8 mouse cellular contexts compared by ENCODE assay signal in the genomic region with DNA sequence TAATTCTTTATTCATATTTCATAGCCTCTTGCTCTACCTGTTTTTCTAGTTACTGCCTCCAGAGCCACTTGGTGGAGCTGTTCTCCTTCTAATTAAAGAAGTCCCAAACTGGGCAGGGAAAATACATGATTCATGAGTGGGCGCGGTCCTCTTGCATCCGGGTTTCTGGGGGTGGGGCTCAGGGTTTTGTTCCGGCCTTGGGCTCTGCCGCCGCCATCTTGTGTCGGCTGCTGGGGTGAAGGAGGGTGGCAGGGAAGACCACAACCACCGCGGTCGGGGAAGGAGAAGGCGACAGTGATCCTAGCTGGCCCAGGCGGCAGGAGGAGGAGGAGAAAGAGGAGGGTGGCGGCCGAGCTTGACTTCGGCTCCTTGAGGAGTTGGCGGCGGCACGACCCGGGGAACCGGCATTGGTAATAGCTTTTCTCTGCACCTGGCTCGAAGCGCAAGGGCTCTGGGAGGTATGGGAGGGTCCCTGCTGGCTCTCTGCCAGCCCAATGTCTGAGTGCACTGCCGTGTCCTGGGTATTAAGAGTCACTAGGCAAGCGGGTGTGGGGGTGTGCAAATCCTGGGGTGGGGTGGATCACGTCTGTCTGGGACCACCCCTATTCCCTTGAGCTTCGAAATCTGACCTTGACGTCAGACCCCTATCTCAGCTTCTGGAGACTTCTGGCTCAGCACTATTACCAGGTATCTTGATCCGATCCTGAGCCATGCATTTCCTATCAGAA. TPM values are rescaled to one million over a fixed set of nuclear protein-coding genes. Genes with fewer than 3 reads are reported as not detected.
DNase-seq lines count a peak whose midpoint lies in the region; ATAC-seq lines count a peak whose summit lies in the region.

No protein-coding gene starts in this region.

- no peaks in the 10 kb centered on the region for H3K27me3 ChIP-seq in hindbrain, embryonic 12.5 days

- 0 out of 2 replicates have a peak, but pooled peaks cover 4% of the 10 kb centered on the region for H3K36me3 ChIP-seq in hindbrain, embryonic 12.5 days

- WGBS in hindbrain, embryonic 12.5 days = 18% methylated on average over 26 of the region's 28 CpGs

- peak overlapping the region; percentile 54 for H3K4me3 ChIP-seq in hindbrain, embryonic 12.5 days

- H3K4me2 ChIP-seq in hindbrain, embryonic 12.5 days (replicated peaks) = peak overlapping the region; percentile 48

- peak overlapping the region; percentile 82 for H3K27ac ChIP-seq in hindbrain, embryonic 12.5 days

- H3K4me1 ChIP-seq in hindbrain, embryonic 12.5 days = peaks cover 12% of the 10 kb centered on the region; the same call in 1 of the 2 replicates

- DNase-seq in Muller cell, postnatal 12 days (ENCODE audit: inconsistent ontology term) = peak; percentile 89
- DNase-seq in cerebellum, adult 9-11 months = peak; percentile 89
- peak; percentile 86 to 87 for DNase-seq in frontal cortex, adult 2 months (ENCODE audit: extremely low spot score in 1 of 2, low spot score in 1 of 2)
- peak; percentile 67 to 91 for DNase-seq in layer of hippocampus, postnatal 14 days (ENCODE audit: low spot score in 2 of 2)
- DNase-seq in lung, postnatal 14 days = peak; percentile 86
- peak; percentile 79 for DNase-seq in retina, adult 2 months (ENCODE audit: low read depth, low spot score)
- peak; percentile 78 to 85 for DNase-seq in thymus, postnatal 36 days

- peak; percentile 87 for ATAC-seq in hindbrain, embryonic 12.5 days (ENCODE audit: low FRiP score)

- no peaks in the 10 kb centered on the region for H3K9me3 ChIP-seq in hindbrain, embryonic 12.5 days (replicated peaks)

- H3K9ac ChIP-seq in hindbrain, embryonic 12.5 days = peak overlapping the region; percentile 73

RNA-seq across cellular contexts. Expression of gene Uba1, which starts 4.8 kb away (rescaled TPM):
- 253 and 262 TPM in 2 replicates for polyA plus RNA-seq in frontal cortex, adult 2 months (2012; rRNA removed)
- polyA plus RNA-seq in hindbrain, embryonic 12.5 days (2016; fragmentation: Nextera tagmentation; extraction: Ambion mirVana) = 369 and 378 TPM in 2 replicates
- total RNA-seq in layer of hippocampus, postnatal 14 days (2021) = 100 to 1,000 TPM; 380 to 412 TPM

RNA-seq across cellular contexts. Expression of gene Cdk16, which starts 24.9 kb away (rescaled TPM):
- polyA plus RNA-seq in frontal cortex, adult 2 months (2012; rRNA removed) = 394 and 422 TPM in 2 replicates
- polyA plus RNA-seq in hindbrain, embryonic 12.5 days (2016; fragmentation: Nextera tagmentation; extraction: Ambion mirVana) = 159 and 160 TPM in 2 replicates
- total RNA-seq in layer of hippocampus, postnatal 14 days (2021) = 100 to 1,000 TPM; 292 to 294 TPM

RNA-seq across cellular contexts. Expression of gene Usp11, which starts 40.8 kb away (rescaled TPM):
- polyA plus RNA-seq in frontal cortex, adult 2 months (2012; rRNA removed) = 107 and 128 TPM in 2 replicates
- 87.9 and 88.7 TPM in 2 replicates for polyA plus RNA-seq in hindbrain, embryonic 12.5 days (2016; fragmentation: Nextera tagmentation; extraction: Ambion mirVana)
- total RNA-seq in layer of hippocampus, postnatal 14 days (2021) = 10 to 100 TPM; 81.9 to 82.7 TPM

RNA-seq across cellular contexts. Expression of gene Ndufb11, which starts 45.5 kb away (rescaled TPM):
- 182 and 196 TPM in 2 replicates for polyA plus RNA-seq in frontal cortex, adult 2 months (2012; rRNA removed)
- polyA plus RNA-seq in hindbrain, embryonic 12.5 days (2016; fragmentation: Nextera tagmentation; extraction: Ambion mirVana) = 192 and 201 TPM in 2 replicates
- 100 to 1,000 TPM; 169 to 189 TPM for total RNA-seq in layer of hippocampus, postnatal 14 days (2021)

RNA-seq across cellular contexts. Expression of gene Rbm10, which starts 45.6 kb away (rescaled TPM):
- polyA plus RNA-seq in frontal cortex, adult 2 months (2012; rRNA removed) = 56.0 and 58.4 TPM in 2 replicates
- 74.4 and 74.9 TPM in 2 replicates for polyA plus RNA-seq in hindbrain, embryonic 12.5 days (2016; fragmentation: Nextera tagmentation; extraction: Ambion mirVana)
- 10 to 100 TPM; 38.5 to 41.7 TPM for total RNA-seq in layer of hippocampus, postnatal 14 days (2021)

Comparison
In these comparisons a context has a peak if more than half of its experiments do, and no peak if none do; other contexts are left out.
1. Peak in every context shown above with its lines: DNase-seq, ATAC-seq, H3K4me3 ChIP-seq and H3K27ac ChIP-seq.